Comparison of ENCODE assay signal across 12 mouse cellular contexts in the genomic region with DNA sequence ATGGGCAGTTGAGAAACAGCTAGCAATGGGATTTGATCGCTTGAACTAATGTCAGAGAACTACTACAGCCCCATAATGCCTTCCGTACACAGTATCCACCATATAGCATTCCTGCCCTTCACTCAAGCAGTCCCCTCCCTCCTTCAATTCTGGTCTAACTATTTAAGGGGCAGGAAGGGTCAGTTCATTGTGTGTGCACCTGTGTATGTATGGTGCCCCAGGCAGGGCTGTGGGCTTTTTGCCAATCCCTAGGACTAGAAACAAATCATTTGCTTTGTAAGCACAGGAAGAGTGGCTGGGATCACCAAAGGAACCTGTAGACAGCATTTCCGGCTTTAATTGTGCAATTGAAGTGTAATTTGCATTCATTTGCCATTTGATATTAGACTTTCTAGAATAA. TPM values are rescaled to one million over a fixed set of nuclear protein-coding genes. Genes with fewer than 3 reads are reported as not detected.
DNase-seq lines count a peak whose midpoint lies in the region; ATAC-seq and TF ChIP-seq lines count a peak whose summit lies in the region.
"Had no signal": no experiment of that assay in that cellular context is flagged by ENCODE, and none has a peak within 500 bp of the region (broad histone marks: within the 10 kb centered on the region; RNA-seq: fewer than 3 reads in every experiment).

No protein-coding gene starts in this region.

- ATAC-seq in kidney, embryonic 15.5 days (replicated peaks; ENCODE audit: low FRiP score) = peak; percentile 52
- peak; percentile 48; the same call in 1 of the 2 replicates for ATAC-seq in forebrain, embryonic 13.5 days
- ATAC-seq in intestine, postnatal 0 days = no peak
- ATAC-seq: CD4-positive, CD25-positive, alpha-beta regulatory T cell, adult 4 months had no signal

- no peak overlapping the region for H3K9ac ChIP-seq in kidney, embryonic 15.5 days
- H3K9ac ChIP-seq in forebrain, embryonic 13.5 days = no peak overlapping the region
- no peak overlapping the region for H3K9ac ChIP-seq in intestine, postnatal 0 days (ENCODE audit: low read depth, low read length)

- 75% methylated on average over 3 of the region's 3 CpGs for WGBS in kidney, embryonic 15.5 days
- 88% methylated on average over 3 of the region's 3 CpGs for WGBS in embryonic facial prominence, embryonic 10.5 days
- 59% methylated on average over 3 of the region's 3 CpGs for WGBS in forebrain, embryonic 13.5 days
- 86% methylated on average over 3 of the region's 3 CpGs for WGBS in intestine, postnatal 0 days

- DNase-seq in kidney, adult 8-10 months = no peak
- DNase-seq in embryonic facial prominence, embryonic 10.5 days (ENCODE audit: low spot score) = no peak
- peak; percentile 47 for DNase-seq in kidney, postnatal 10 days
- DNase-seq in retina, embryonic 14.5 days (ENCODE audit: low spot score) = no peak
- DNase-seq in spleen, postnatal 4 days (ENCODE audit: low spot score in 2 of 2) = no peak
- DNase-seq: lung, adult 18-20 months had no signal

- H3K27ac ChIP-seq in kidney, embryonic 15.5 days = peak overlapping the region; percentile 54
- 0 out of 2 replicates have a peak overlapping the region, but pooled peaks have one; percentile 41 for H3K27ac ChIP-seq in embryonic facial prominence, embryonic 10.5 days (replicated peaks)
- peak overlapping the region; percentile 70 for H3K27ac ChIP-seq in forebrain, embryonic 13.5 days
- H3K27ac ChIP-seq in intestine, postnatal 0 days (ENCODE audit: low read depth, low read length) = no peak overlapping the region
- H3K27ac ChIP-seq: limb, embryonic 10.5 days had no signal

- peaks cover 16% of the 10 kb centered on the region for H3K4me1 ChIP-seq in kidney, embryonic 15.5 days
- peaks cover 17% of the 10 kb centered on the region for H3K4me1 ChIP-seq in embryonic facial prominence, embryonic 10.5 days
- peaks cover 26% of the 10 kb centered on the region for H3K4me1 ChIP-seq in forebrain, embryonic 13.5 days
- no peaks in the 10 kb centered on the region for H3K4me1 ChIP-seq in intestine, postnatal 0 days (replicated peaks; ENCODE audit: control insufficient read depth, insufficient read depth, low read length)

- no peak overlapping the region for H3K4me3 ChIP-seq in kidney, embryonic 15.5 days (replicated peaks)
- H3K4me3 ChIP-seq in embryonic facial prominence, embryonic 10.5 days = no peak overlapping the region
- no peak overlapping the region for H3K4me3 ChIP-seq in forebrain, embryonic 13.5 days
- H3K4me3 ChIP-seq in intestine, postnatal 0 days (ENCODE audit: low read depth, low read length) = no peak overlapping the region
- H3K4me3 ChIP-seq: limb, embryonic 10.5 days; myocyte had no signal

- H3K9me3 ChIP-seq in kidney, embryonic 15.5 days (replicated peaks) = no peaks in the 10 kb centered on the region
- H3K9me3 ChIP-seq in embryonic facial prominence, embryonic 10.5 days = no peaks in the 10 kb centered on the region
- no peaks in the 10 kb centered on the region for H3K9me3 ChIP-seq in forebrain, embryonic 13.5 days (replicated peaks)
- no peaks in the 10 kb centered on the region for H3K9me3 ChIP-seq in intestine, postnatal 0 days (ENCODE audit: control insufficient read depth)
- H3K9me3 ChIP-seq: limb, embryonic 10.5 days had no signal

- no peaks in the 10 kb centered on the region for H3K27me3 ChIP-seq in kidney, embryonic 15.5 days
- no peaks in the 10 kb centered on the region for H3K27me3 ChIP-seq in embryonic facial prominence, embryonic 10.5 days (replicated peaks; ENCODE audit: low read depth, poor library complexity, severe bottlenecking)
- no peaks in the 10 kb centered on the region for H3K27me3 ChIP-seq in forebrain, embryonic 13.5 days
- H3K27me3 ChIP-seq in intestine, postnatal 0 days (replicated peaks; ENCODE audit: control insufficient read depth, insufficient read depth, low read length) = no peaks in the 10 kb centered on the region

- no peak for TF ChIP-seq CTCF in intestine, postnatal 0 days (IDR thresholded peaks at IDR 0.05; ENCODE audit: low read depth)

- H3K4me2 ChIP-seq in kidney, embryonic 15.5 days = no peak overlapping the region
- H3K4me2 ChIP-seq in forebrain, embryonic 13.5 days = no peak overlapping the region
- H3K4me2 ChIP-seq in intestine, postnatal 0 days (replicated peaks; ENCODE audit: low read depth) = no peak overlapping the region

- H3K36me3 ChIP-seq in kidney, embryonic 15.5 days = peaks cover 12% of the 10 kb centered on the region; the same call in 1 of the 2 replicates
- H3K36me3 ChIP-seq in embryonic facial prominence, embryonic 10.5 days (replicated peaks) = peaks cover 22% of the 10 kb centered on the region
- H3K36me3 ChIP-seq in forebrain, embryonic 13.5 days (ENCODE audit: poor library complexity, severe bottlenecking) = peaks cover 16% of the 10 kb centered on the region
- peaks cover 9% of the 10 kb centered on the region; the same call in 1 of the 2 replicates for H3K36me3 ChIP-seq in intestine, postnatal 0 days (ENCODE audit: control insufficient read depth, insufficient read depth)

RNA-seq across cellular contexts. Expression of a gene that starts 46.6 kb away (rescaled TPM):
- polyA plus RNA-seq in kidney, embryonic 15.5 days (2015; fragmentation: Nextera tagmentation; extraction: Ambion mirVana) = 22.2 and 23.3 TPM in 2 replicates
- polyA plus RNA-seq in embryonic facial prominence, embryonic 10.5 days (2016; fragmentation: Nextera tagmentation; extraction: Ambion mirVana) = 26.2 and 27.3 TPM in 2 replicates
- 20.3 and 24.4 TPM in 2 replicates for polyA plus RNA-seq in forebrain, embryonic 13.5 days (2015; fragmentation: Nextera tagmentation; extraction: Ambion mirVana)
- 14.4 and 14.8 TPM in 2 replicates for polyA plus RNA-seq in intestine, postnatal 0 days (2015; fragmentation: Nextera tagmentation; extraction: Ambion mirVana)

RNA-seq across cellular contexts. Expression of a gene that starts 56.3 kb away (rescaled TPM):
- 8.3 and 8.4 TPM in 2 replicates for polyA plus RNA-seq in kidney, embryonic 15.5 days (2015; fragmentation: Nextera tagmentation; extraction: Ambion mirVana)
- 6.6 and 7.2 TPM in 2 replicates for polyA plus RNA-seq in embryonic facial prominence, embryonic 10.5 days (2016; fragmentation: Nextera tagmentation; extraction: Ambion mirVana)
- 11.1 and 11.5 TPM in 2 replicates for polyA plus RNA-seq in forebrain, embryonic 13.5 days (2015; fragmentation: Nextera tagmentation; extraction: Ambion mirVana)
- polyA plus RNA-seq in intestine, postnatal 0 days (2015; fragmentation: Nextera tagmentation; extraction: Ambion mirVana) = 4.2 and 4.4 TPM in 2 replicates
- polyA plus RNA-seq: CD4-positive, CD25-positive, alpha-beta regulatory T cell, adult 4 months had no signal
